Mouse (Mus musculus) heart, adult 8-10 months (tissue): Measurements from ENCODE around the gene Arxes2. TPM values are rescaled to one million over a fixed set of nuclear protein-coding genes. Genes with fewer than 3 reads are reported as not detected.
"Not testable (repeated sequence)": the region's sequence is repeated elsewhere in the genome, so short reads cannot be mapped to it uniquely, and the experiment has no call there.

Experiments used
- DNase-seq: peaks from one replicate; pipeline ENCODE4 v3.0.0; 2022; ENCODE audit warnings: low spot score
- total RNA-seq, 4 experiments: library from RNA; stranded (reverse); gene quantifications; 2 replicates each; pipeline ENCODE4 v1.2.4; 2022

The Arxes2 gene
- total RNA-seq, 4 experiments from 2014 or later, result 0.43 to 1.2 (median 0.91) TPM

- DNase-seq, result not testable (repeated sequence)
Observed at GRCm38 (mm10) chrX:136032799-136033763, 39.5 kb downstream of the Arxes2 start, which contains the start of gene Arxes1. Gene Arxes1, plus strand, starts transcription at chrX:136033367.

- DNase-seq, result no peak
Observed at GRCm38 (mm10) chrX:136043726-136044125, 50.1 kb downstream of the Arxes2 start.

Other genes starting within 250 kb of the Arxes2 start
- gene Bhlhb9, start 196.2 kb upstream of the Arxes2 start, total RNA-seq, result 10 to 100 TPM in 2 of 4 experiments, 1 to 10 TPM in 2; 7.5 to 16.9 (median 13.2) TPM
- 1 to 10 TPM; 1.2 to 5.5 (median 2.4) TPM for gene Gprasp2, start 154.8 kb upstream of the Arxes2 start, total RNA-seq
- gene Arxes1, start 39.5 kb downstream of the Arxes2 start, total RNA-seq, result under 1 TPM in 3 of 4 experiments, not detected in 1; 0.20 to 0.50 (median 0.22) TPM
- not detected for gene Bex2, start 74.4 kb downstream of the Arxes2 start, total RNA-seq
- gene Nxf3, start 91.4 kb downstream of the Arxes2 start, total RNA-seq, result under 1 TPM in 1 of 4 experiments, not detected in 3; 0.08 TPM
- gene Bex4, start 145.2 kb downstream of the Arxes2 start, total RNA-seq, result 1 to 10 TPM in 2 of 4 experiments, under 1 TPM in 1, not detected in 1; 0.88 to 1.5 (median 1.5) TPM
- 10 to 100 TPM in 3 of 4 experiments, 1 to 10 TPM in 1; 7.5 to 15.7 (median 13.2) TPM for gene Tceal8, start 178.5 kb downstream of the Arxes2 start, total RNA-seq
- not detected for gene Tceal5, start 210.1 kb downstream of the Arxes2 start, total RNA-seq
- gene Tceal7, start 221.0 kb downstream of the Arxes2 start, total RNA-seq, result 1 to 10 TPM in 1 of 4 experiments, under 1 TPM in 2, not detected in 1; 0.75 to 1.0 (median 0.97) TPM
- 1 to 10 TPM; 1.7 to 5.2 (median 2.7) TPM for gene Bex1, start 221.7 kb downstream of the Arxes2 start, total RNA-seq